Comparison of ENCODE assay signal across 9 mouse cellular contexts in the genomic region with DNA sequence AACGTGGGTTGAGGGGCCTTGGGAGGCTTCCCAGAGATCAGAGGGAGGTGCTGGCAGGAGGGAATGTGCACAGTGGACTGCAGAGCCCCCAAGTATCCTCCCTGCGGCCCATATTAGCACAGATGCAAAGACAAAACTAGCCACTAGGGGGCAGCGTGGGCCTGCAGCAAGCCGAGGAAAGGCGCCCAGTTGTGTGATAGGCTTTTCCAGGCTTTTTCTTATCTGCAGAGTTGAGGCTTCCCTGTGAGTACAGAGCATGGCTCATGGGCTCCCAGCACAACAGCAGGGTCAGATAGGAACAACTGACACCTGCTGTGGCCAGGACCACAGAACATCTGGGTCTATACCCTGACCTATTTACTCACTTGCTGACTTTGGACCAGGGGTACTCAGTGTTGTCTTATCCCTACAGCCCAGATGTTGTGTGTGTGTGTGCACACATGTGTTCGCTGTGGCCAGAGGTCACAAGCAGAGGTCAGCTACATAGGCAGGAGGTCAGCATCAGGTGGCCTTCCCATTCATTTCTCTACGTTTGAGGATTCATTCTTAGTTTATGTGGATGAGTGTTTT. TPM values are rescaled to one million over a fixed set of nuclear protein-coding genes. Genes with fewer than 3 reads are reported as not detected.
DNase-seq lines count a peak whose midpoint lies in the region; ATAC-seq and TF ChIP-seq lines count a peak whose summit lies in the region.
"Had no signal": no experiment of that assay in that cellular context is flagged by ENCODE, and none has a peak within 500 bp of the region (broad histone marks: within the 10 kb centered on the region; RNA-seq: fewer than 3 reads in every experiment).

No protein-coding gene starts in this region.

- H3K27ac ChIP-seq in CH12.LX (ENCODE audit: insufficient read depth, low read depth), result no peak overlapping the region
- H3K27ac ChIP-seq in forebrain, embryonic 13.5 days, result no peak overlapping the region
- H3K27ac ChIP-seq in neural tube, embryonic 15.5 days (replicated peaks), result no peak overlapping the region

- no peaks in the 10 kb centered on the region for H3K27me3 ChIP-seq in CH12.LX (replicated peaks)
- H3K27me3 ChIP-seq in forebrain, embryonic 13.5 days, result no peaks in the 10 kb centered on the region
- no peaks in the 10 kb centered on the region for H3K27me3 ChIP-seq in neural tube, embryonic 15.5 days (replicated peaks)

- H3K4me3 ChIP-seq in CH12.LX (replicated peaks in 1 of 3; ENCODE audit: low read depth in 2 of 3, low read length in 2 of 3, poor library complexity in 1 of 3), result no peak overlapping the region
- H3K4me3 ChIP-seq in forebrain, embryonic 13.5 days, result no peak overlapping the region
- H3K4me3 ChIP-seq in neural tube, embryonic 15.5 days (replicated peaks), result no peak overlapping the region
- H3K4me3 ChIP-seq: erythroblast, embryonic 14.5 days had no signal

- H3K36me3 ChIP-seq in CH12.LX (replicated peaks in 1 of 2; ENCODE audit: control insufficient read depth in 1 of 2, insufficient read depth in 1 of 2, low read length in 1 of 2), result peaks cover 65 to 95% of the 10 kb centered on the region in 2 experiments
- H3K36me3 ChIP-seq in forebrain, embryonic 13.5 days (ENCODE audit: poor library complexity, severe bottlenecking), result peaks cover 67% of the 10 kb centered on the region
- H3K36me3 ChIP-seq in neural tube, embryonic 15.5 days, result peaks cover 50% of the 10 kb centered on the region

- peak; percentile 73 for ATAC-seq in forebrain, embryonic 13.5 days
- peak; percentile 68 for ATAC-seq in neural tube, embryonic 15.5 days (ENCODE audit: low FRiP score)

- H3K9ac ChIP-seq in CH12.LX (ENCODE audit: insufficient read depth, low read depth), result no peak overlapping the region
- H3K9ac ChIP-seq in forebrain, embryonic 13.5 days, result no peak overlapping the region
- H3K9ac ChIP-seq in neural tube, embryonic 15.5 days (replicated peaks), result no peak overlapping the region

- no peak for TF ChIP-seq EP300 in CH12.LX (IDR thresholded peaks at IDR 0.05; ENCODE audit: low read length)

- WGBS in forebrain, embryonic 13.5 days, result 25% methylated on average over 7 of the region's 7 CpGs
- WGBS in neural tube, embryonic 15.5 days, result 26% methylated on average over 7 of the region's 7 CpGs

- TF ChIP-seq CTCF in CH12.LX (conservative IDR thresholded peaks at IDR 0.05 in 1 of 2, IDR thresholded peaks at IDR 0.05 in 1 of 2; ENCODE audit: low read depth in 2 of 2, low read length in 2 of 2), result peak; percentile 68 to 94

- H3K79me2 ChIP-seq in CH12.LX (replicated peaks; ENCODE audit: control insufficient read depth, extremely low read depth, insufficient read depth, poor library complexity, severe bottlenecking), result no peaks in the 10 kb centered on the region

- DNase-seq in CH12.LX (ENCODE audit: extremely low read depth), result peak; percentile 64
- DNase-seq in c-Kit-negative CD71-positive TER-119-positive erythroid progenitor cells, embryonic 14.5 days (ENCODE audit: low read depth, low spot score), result peak; percentile 73
- peak; percentile 87 to 95 for DNase-seq in heart, postnatal 10 days
- DNase-seq in kidney, postnatal 36 days, result peak; percentile 75 to 92
- DNase-seq in lung, adult 18-20 months, result peak; percentile 71 to 78
- peak; percentile 95 for DNase-seq in testis, postnatal 10 days (ENCODE audit: low spot score)

- TF ChIP-seq POLR2A in CH12.LX (IDR thresholded peaks at IDR 0.05; ENCODE audit: low read depth, low read length), result no peak

- dilution Hi-C loops in CH12.LX (cut with MboI; ENCODE audit: extremely low pct_ligation_motif_present, extremely low pct_unique_long_range_greater_than_20kb, low sequenced_read_pairs), result no loop called here

- H3K9me3 ChIP-seq in CH12.LX (replicated peaks; ENCODE audit: low read length), result no peaks in the 10 kb centered on the region
- H3K9me3 ChIP-seq in forebrain, embryonic 13.5 days (replicated peaks), result no peaks in the 10 kb centered on the region
- H3K9me3 ChIP-seq in neural tube, embryonic 15.5 days (replicated peaks), result no peaks in the 10 kb centered on the region

- intact Hi-C loops in heart, postnatal 10 days (cut with DNase I), result loop anchor here (1.0 to 5.0 kb wide), 4 partner anchors 156 to 316 kb away; no protein-coding TSS in a partner anchor

- in situ Hi-C loops in CH12.LX (cut with MboI; ENCODE audit: low pct_ligation_motif_present, low pct_unique_long_range_greater_than_20kb, low sequenced_read_pairs), result loop anchor here (25.0 kb wide), 1 partner anchor 306 kb away; the partner anchor contains the start of gene Clec4f

- 0 out of 4 replicates have a peak, but pooled peaks cover 0 to 2% of the 10 kb centered on the region in 2 experiments for H3K4me1 ChIP-seq in CH12.LX (ENCODE audit: control insufficient read depth in 1 of 2, insufficient read depth in 2 of 2)
- no peaks in the 10 kb centered on the region for H3K4me1 ChIP-seq in forebrain, embryonic 13.5 days
- peaks cover 8% of the 10 kb centered on the region; the same call in 1 of the 2 replicates for H3K4me1 ChIP-seq in neural tube, embryonic 15.5 days

- no peak overlapping the region for H3K4me2 ChIP-seq in CH12.LX (ENCODE audit: insufficient read depth, low read depth, poor library complexity, severe bottlenecking)
- H3K4me2 ChIP-seq in forebrain, embryonic 13.5 days, result no peak overlapping the region
- no peak overlapping the region for H3K4me2 ChIP-seq in neural tube, embryonic 15.5 days

- TF ChIP-seq RAD21 in CH12.LX (IDR thresholded peaks at IDR 0.05; ENCODE audit: low read depth, low read length), result peak; percentile 93

TF ChIP-seq in CH12.LX, 34 proteins besides CTCF, POLR2A, EP300 and RAD21 (continues in another document):
- TF ChIP-seq RCOR1 (conservative IDR thresholded peaks at IDR 0.05; ENCODE audit: low read depth, low read length) (no peak), KAT2A (IDR thresholded peaks at IDR 0.05; ENCODE audit: insufficient replicate concordance, low read length) (no peak), MEF2A (IDR thresholded peaks at IDR 0.05; ENCODE audit: borderline replicate concordance, low read depth, low read length) (peak; percentile 45; the same call in 1 of the 2 replicates), USF1 (IDR thresholded peaks at IDR 0.05; ENCODE audit: low read depth, low read length) (no peak), UBTF (IDR thresholded peaks at IDR 0.05; ENCODE audit: low read depth, low read length) (no peak), MAFK (IDR thresholded peaks at IDR 0.05; ENCODE audit: insufficient replicate concordance, low read length) (no peak), E2F4 (IDR thresholded peaks at IDR 0.05; ENCODE audit: insufficient replicate concordance, low read depth, low read length) (no peak), SIN3A (IDR thresholded peaks at IDR 0.05; ENCODE audit: low read length) (no peak), BHLHE40 (IDR thresholded peaks at IDR 0.05; ENCODE audit: low read depth, low read length) (no peak), GABPA (IDR thresholded peaks at IDR 0.05; ENCODE audit: insufficient replicate concordance, low read depth, low read length) (no peak), MYC (IDR thresholded peaks at IDR 0.05; ENCODE audit: low read depth, low read length) (no peak), NRF1 (IDR thresholded peaks at IDR 0.05; ENCODE audit: low read depth, low read length) (no peak), JUN (IDR thresholded peaks at IDR 0.05; ENCODE audit: insufficient read depth, low read depth, low read length) (no peak), CHD2 (IDR thresholded peaks at IDR 0.05; ENCODE audit: low read length) (no peak), ZNF384 (IDR thresholded peaks at IDR 0.05; ENCODE audit: low read depth, low read length) (no peak), PAX5 (IDR thresholded peaks at IDR 0.05; ENCODE audit: low read length) (no peak), MAX (IDR thresholded peaks at IDR 0.05; ENCODE audit: low read length) (no peak), MXI1 (IDR thresholded peaks at IDR 0.05; ENCODE audit: low read depth, low read length) (no peak), SMC3 (IDR thresholded peaks at IDR 0.05; ENCODE audit: low read depth, low read length) (peak; percentile 90), ETS1 (conservative IDR thresholded peaks at IDR 0.05; ENCODE audit: low read depth, low read length) (no peak), POLR2AphosphoS2 (IDR thresholded peaks at IDR 0.05; ENCODE audit: low read depth, low read length) (0 out of 2 replicates have a peak, but pooled peaks have one; percentile 48), ZMIZ1 (IDR thresholded peaks at IDR 0.05; ENCODE audit: low read depth, low read length) (no peak), HCFC1 (IDR thresholded peaks at IDR 0.05; ENCODE audit: low read depth, low read length) (no peak), TCF12 (IDR thresholded peaks at IDR 0.05; ENCODE audit: low read depth, low read length) (no peak), IRF4 (IDR thresholded peaks at IDR 0.05; ENCODE audit: low read depth, low read length) (peak; percentile 41; the same call in 1 of the 2 replicates), JUND (conservative IDR thresholded peaks at IDR 0.05; ENCODE audit: low read depth, low read length) (no peak), MAZ (IDR thresholded peaks at IDR 0.05; ENCODE audit: low read depth, low read length) (no peak), CHD1 (IDR thresholded peaks at IDR 0.05; ENCODE audit: low read depth, low read length) (no peak)

RNA-seq across cellular contexts. Expression of gene Bola3, which starts 7.7 kb away (rescaled TPM):
- total RNA-seq in CH12.LX (2012; rRNA removed) (35.3 and 38.1 TPM in 2 replicates), CH12.LX (2014; rRNA removed) (53.6 and 60.5 TPM in 2 replicates)
- polyA plus RNA-seq in CH12.LX (2012; ENCODE audit: insufficient read length, low read depth), result 190 and 223 TPM in 2 replicates
- 92.7 and 103 TPM in 2 replicates for polyA plus RNA-seq in forebrain, embryonic 13.5 days (2015; fragmentation: Nextera tagmentation; extraction: Ambion mirVana)
- total RNA-seq in heart, postnatal 10 days (2021), result 100 to 1,000 TPM; 235 to 249 TPM
- 60.1 and 73.0 TPM in 2 replicates for polyA plus RNA-seq in neural tube, embryonic 15.5 days (2015; fragmentation: Nextera tagmentation; extraction: Ambion mirVana)

RNA-seq across cellular contexts. Expression of gene Mob1a, which starts 30.8 kb away (rescaled TPM):
- total RNA-seq in CH12.LX (2012; rRNA removed), result 82.6 and 85.5 TPM in 2 replicates
- 182 and 200 TPM in 2 replicates for total RNA-seq in CH12.LX (2014; rRNA removed)
- 82.4 and 99.8 TPM in 2 replicates for polyA plus RNA-seq in CH12.LX (2012; ENCODE audit: insufficient read length, low read depth)
- polyA plus RNA-seq in forebrain, embryonic 13.5 days (2015; fragmentation: Nextera tagmentation; extraction: Ambion mirVana), result 35.7 and 39.3 TPM in 2 replicates
- 10 to 100 TPM; 30.5 to 35.1 TPM for total RNA-seq in heart, postnatal 10 days (2021)
- polyA plus RNA-seq in neural tube, embryonic 15.5 days (2015; fragmentation: Nextera tagmentation; extraction: Ambion mirVana), result 20.2 and 31.3 TPM in 2 replicates

RNA-seq across cellular contexts. Expression of gene Mthfd2, which starts 30.9 kb away (rescaled TPM):
- total RNA-seq in CH12.LX (2012; rRNA removed) (227 and 351 TPM in 2 replicates), CH12.LX (2014; rRNA removed) (281 and 286 TPM in 2 replicates)
- 317 and 327 TPM in 2 replicates for polyA plus RNA-seq in CH12.LX (2012; ENCODE audit: insufficient read length, low read depth)
- polyA plus RNA-seq in forebrain, embryonic 13.5 days (2015; fragmentation: Nextera tagmentation; extraction: Ambion mirVana), result 29.4 and 32.5 TPM in 2 replicates
- total RNA-seq in heart, postnatal 10 days (2021), result 1 to 10 TPM; 5.0 to 5.4 TPM
- 30.9 and 34.7 TPM in 2 replicates for polyA plus RNA-seq in neural tube, embryonic 15.5 days (2015; fragmentation: Nextera tagmentation; extraction: Ambion mirVana)
